Mouse (Mus musculus) heart, adult 9 months (tissue): ENCODE results near the gene Fbxw16.
"Not testable (repeated sequence)": the region's sequence is repeated elsewhere in the genome, so short reads cannot be mapped to it uniquely, and the experiment has no call there.

ENCODE experiments used
- DNase-seq, 2 experiments: peaks; one replicate each; pipeline ENCODE4 v3.0.0; 2022; ENCODE audit warnings: low spot score in 2 of 2

The Fbxw16 gene

DNA sequence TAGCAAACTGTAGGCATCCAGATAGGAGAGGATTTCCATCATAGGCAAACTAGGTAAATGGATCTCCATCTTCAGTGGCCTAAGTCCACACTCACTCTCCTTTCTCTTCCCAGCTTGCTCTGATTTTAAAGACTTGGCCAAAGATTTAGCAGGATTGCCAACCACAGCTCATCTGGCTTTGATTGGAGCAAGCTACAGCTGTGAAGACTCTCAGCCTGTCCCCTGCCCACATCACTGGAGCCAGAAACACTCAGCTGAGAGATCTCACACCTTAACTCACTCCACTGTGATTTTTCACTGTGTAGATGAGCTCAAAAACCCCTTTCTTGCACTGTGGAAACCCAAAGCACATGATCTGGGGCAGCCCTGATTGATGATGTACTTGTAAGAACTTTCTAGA, at the start of gene Fbxw16:
Fbxw16 (minus strand) TSS at position 101 of the 400 bp plus-strand sequence.
- no peak for DNase-seq

DNA sequence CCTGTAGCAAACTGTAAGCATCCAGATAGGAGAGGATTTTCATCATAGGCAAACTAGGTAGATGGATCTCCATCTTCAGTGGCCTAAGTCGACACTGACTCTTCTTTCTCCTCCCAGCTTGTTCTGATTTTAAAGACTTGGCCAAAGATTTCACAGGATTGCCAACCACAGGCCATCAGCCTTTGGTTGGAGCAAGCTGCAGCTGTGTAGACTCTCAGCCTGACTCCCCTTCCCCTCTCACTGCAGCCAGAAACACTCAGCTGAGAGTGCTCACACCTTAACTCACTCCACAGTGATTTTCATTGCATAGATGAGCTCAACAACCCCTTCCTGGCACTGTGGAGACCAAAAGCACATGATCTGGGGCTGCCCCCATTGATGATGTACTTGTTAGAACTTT, 46.8 kb upstream of the Fbxw16 start, which contains the start of gene Fbxw19:
Fbxw19 (minus strand) TSS at position 101 of the 400 bp plus-strand sequence.
- DNase-seq, result not testable (repeated sequence)

DNA sequence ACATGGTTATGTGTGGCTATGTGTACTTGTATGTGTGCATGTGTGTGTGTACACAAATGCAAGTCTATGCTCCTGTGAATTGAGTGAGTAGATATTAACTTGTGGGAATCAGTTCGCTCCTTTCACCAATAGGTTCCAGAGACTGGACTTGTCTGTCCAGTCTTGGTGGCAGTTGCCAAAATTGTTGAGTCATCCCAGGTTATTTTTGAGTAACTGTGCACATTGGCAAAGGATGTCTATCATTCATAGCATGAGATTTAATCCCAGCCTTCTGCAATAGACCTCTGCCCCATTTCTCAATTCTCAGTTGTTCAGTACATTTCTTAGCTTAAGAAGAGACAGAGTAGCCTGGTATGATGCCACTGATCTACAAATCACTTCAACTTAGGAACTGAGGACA, 16.0 kb downstream of the Fbxw16 start:
- no peak for DNase-seq

DNA sequence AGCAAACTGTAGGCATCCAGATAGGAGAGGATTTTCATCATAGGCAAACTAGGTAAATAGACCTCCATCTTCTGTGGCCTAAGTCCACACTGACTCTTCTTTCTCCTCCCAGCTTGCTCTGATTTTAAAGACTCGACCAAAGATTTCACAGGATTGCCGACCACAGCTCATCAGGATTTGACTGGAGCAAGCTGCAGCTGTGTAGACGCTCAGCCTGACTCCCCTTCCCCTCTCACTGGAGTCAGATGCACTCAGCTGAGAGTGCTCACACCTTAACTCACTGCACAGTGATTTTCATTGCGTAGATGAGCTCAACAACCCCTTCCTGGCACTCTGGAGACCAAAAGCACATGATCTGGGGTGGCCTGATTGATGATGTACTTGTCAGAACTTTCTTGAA, 44.7 kb downstream of the Fbxw16 start, which contains the start of gene Fbxw22:
Fbxw22 (minus strand) TSS at position 101 of the 400 bp plus-strand sequence.
- not testable (repeated sequence) for DNase-seq
